Mouse (Mus musculus): ENCODE results near the gene Aim2. TPM values are rescaled to one million over a fixed set of nuclear protein-coding genes. Genes with fewer than 3 reads are reported as not detected.

The Aim2 gene
- polyA plus RNA-seq, 1 experiment from 2014 or later = 2.3 TPM

GRCm38 (mm10) chr1:173367356-173368046, 16.8 kb downstream of the Aim2 start, which contains the start of gene Cadm3:
Gene Cadm3, minus strand, starts transcription at chr1:173367695.
- peak within 1 kb of the TSS; percentile 81 for H3K4me2 ChIP-seq (ENCODE audit: low read length)
- peak within 1 kb of the TSS; percentile 87 for H3K27ac ChIP-seq (ENCODE audit: low read depth, low read length)
- ATAC-seq = peak; percentile 89
- under 1% methylated on average over 38 of the region's 46 CpGs for WGBS
- H3K9ac ChIP-seq (ENCODE audit: low read length) = peak within 1 kb of the TSS; percentile 93
- peaks cover 23% of the 10 kb centered on the region for H3K4me1 ChIP-seq (ENCODE audit: control insufficient read depth, insufficient read depth, low read length)
- H3K27me3 ChIP-seq (replicated peaks; ENCODE audit: control insufficient read depth, insufficient read depth, low read length) = no peaks in the 10 kb centered on the region
- DNase-seq (ENCODE audit: low spot score) = peak; percentile 91
- peak within 1 kb of the TSS; percentile 90 for H3K4me3 ChIP-seq (ENCODE audit: low read depth, low read length)
- H3K36me3 ChIP-seq (ENCODE audit: control insufficient read depth, insufficient read depth, low read length) = 0 out of 2 replicates have a peak, but pooled peaks cover 7% of the 10 kb centered on the region
- no peaks in the 10 kb centered on the region for H3K9me3 ChIP-seq (replicated peaks; ENCODE audit: control insufficient read depth, low read length)

GRCm38 (mm10) chr1:173369611-173370010, 18.9 kb downstream of the Aim2 start:
- ATAC-seq (no peak), DNase-seq (ENCODE audit: low spot score) (no peak)
- H3K27ac ChIP-seq (ENCODE audit: low read depth, low read length) = no peak overlapping the region
- no peak overlapping the region for H3K9ac ChIP-seq (ENCODE audit: low read length)
- no peak overlapping the region for H3K4me3 ChIP-seq (ENCODE audit: low read depth, low read length)
- 80% methylated on average over 2 of the region's 2 CpGs for WGBS
- H3K36me3 ChIP-seq (ENCODE audit: control insufficient read depth, insufficient read depth, low read length) = no peaks in the 10 kb centered on the region
- no peaks in the 10 kb centered on the region for H3K9me3 ChIP-seq (replicated peaks; ENCODE audit: control insufficient read depth, low read length)
- H3K27me3 ChIP-seq (replicated peaks; ENCODE audit: control insufficient read depth, insufficient read depth, low read length) = no peaks in the 10 kb centered on the region
- H3K4me2 ChIP-seq (ENCODE audit: low read length) = no peak overlapping the region
- peaks cover 19% of the 10 kb centered on the region for H3K4me1 ChIP-seq (ENCODE audit: control insufficient read depth, insufficient read depth, low read length)

- H3K9me3 ChIP-seq (replicated peaks; ENCODE audit: control insufficient read depth, low read length) = no peaks in the 10 kb centered on the region
- no peak overlapping the region for H3K4me3 ChIP-seq (ENCODE audit: low read depth, low read length)
- DNase-seq (ENCODE audit: low spot score) = no peak
- no peak overlapping the region for H3K27ac ChIP-seq (ENCODE audit: low read depth, low read length)
- H3K9ac ChIP-seq (ENCODE audit: low read length) = no peak overlapping the region
- H3K27me3 ChIP-seq (replicated peaks; ENCODE audit: control insufficient read depth, insufficient read depth, low read length) = no peaks in the 10 kb centered on the region
- H3K36me3 ChIP-seq (ENCODE audit: control insufficient read depth, insufficient read depth, low read length) = no peaks in the 10 kb centered on the region
- 67% methylated on average over 6 of the region's 6 CpGs for WGBS
- H3K4me2 ChIP-seq (ENCODE audit: low read length) = no peak overlapping the region
- H3K4me1 ChIP-seq (ENCODE audit: control insufficient read depth, insufficient read depth, low read length) = peaks cover 15% of the 10 kb centered on the region
- no peak for ATAC-seq
Measured at GRCm38 (mm10) chr1:173370456-173370855, 19.8 kb downstream of the Aim2 start.

GRCm38 (mm10) chr1:173371586-173371985, 20.9 kb downstream of the Aim2 start:
- Histone ChIP-seq H3K36me3 (ENCODE audit: control insufficient read depth, insufficient read depth, low read length) (no peaks in the 10 kb centered on the region), H3K4me1 (ENCODE audit: control insufficient read depth, insufficient read depth, low read length) (peaks cover 6% of the 10 kb centered on the region; the same call in 1 of the 2 replicates), H3K9ac (ENCODE audit: low read length) (no peak overlapping the region), H3K27me3 (replicated peaks; ENCODE audit: control insufficient read depth, insufficient read depth, low read length) (no peaks in the 10 kb centered on the region), H3K4me2 (ENCODE audit: low read length) (no peak overlapping the region), H3K27ac (ENCODE audit: low read depth, low read length) (no peak overlapping the region), H3K4me3 (ENCODE audit: low read depth, low read length) (no peak overlapping the region), H3K9me3 (replicated peaks; ENCODE audit: control insufficient read depth, low read length) (no peaks in the 10 kb centered on the region)
- 72% methylated on average over 6 of the region's 6 CpGs for WGBS
- ATAC-seq = no peak
- no peak for DNase-seq (ENCODE audit: low spot score)

- no peaks in the 10 kb centered on the region for H3K36me3 ChIP-seq (ENCODE audit: control insufficient read depth, insufficient read depth, low read length)
- H3K9me3 ChIP-seq (replicated peaks; ENCODE audit: control insufficient read depth, low read length) = no peaks in the 10 kb centered on the region
- H3K4me2 ChIP-seq (ENCODE audit: low read length) = no peak overlapping the region
- 88% methylated on average over 7 of the region's 7 CpGs for WGBS
- ATAC-seq = no peak
- no peak overlapping the region for H3K27ac ChIP-seq (ENCODE audit: low read depth, low read length)
- H3K27me3 ChIP-seq (replicated peaks; ENCODE audit: control insufficient read depth, insufficient read depth, low read length) = no peaks in the 10 kb centered on the region
- no peak for DNase-seq (ENCODE audit: low spot score)
- H3K9ac ChIP-seq (ENCODE audit: low read length) = no peak overlapping the region
- no peaks in the 10 kb centered on the region for H3K4me1 ChIP-seq (ENCODE audit: control insufficient read depth, insufficient read depth, low read length)
- no peak overlapping the region for H3K4me3 ChIP-seq (ENCODE audit: low read depth, low read length)
Measured at GRCm38 (mm10) chr1:173374020-173374419, 23.3 kb downstream of the Aim2 start.

GRCm38 (mm10) chr1:173377380-173378112, 26.9 kb downstream of the Aim2 start:
- Histone ChIP-seq H3K27me3 (replicated peaks; ENCODE audit: control insufficient read depth, insufficient read depth, low read length) (no peaks in the 10 kb centered on the region), H3K36me3 (ENCODE audit: control insufficient read depth, insufficient read depth, low read length) (no peaks in the 10 kb centered on the region), H3K4me3 (ENCODE audit: low read depth, low read length) (no peak overlapping the region), H3K4me2 (ENCODE audit: low read length) (no peak overlapping the region), H3K9me3 (replicated peaks; ENCODE audit: control insufficient read depth, low read length) (no peaks in the 10 kb centered on the region), H3K4me1 (ENCODE audit: control insufficient read depth, insufficient read depth, low read length) (no peaks in the 10 kb centered on the region), H3K9ac (ENCODE audit: low read length) (no peak overlapping the region), H3K27ac (ENCODE audit: low read depth, low read length) (no peak overlapping the region)
- 36% methylated on average over 13 of the region's 13 CpGs for WGBS
- ATAC-seq = peak; percentile 76
- peak; percentile 78 for DNase-seq (ENCODE audit: low spot score)

GRCm38 (mm10) chr1:173381436-173381835, 30.8 kb downstream of the Aim2 start:
- no peak overlapping the region for H3K4me2 ChIP-seq (ENCODE audit: low read length)
- no peak overlapping the region for H3K27ac ChIP-seq (ENCODE audit: low read depth, low read length)
- H3K9me3 ChIP-seq (replicated peaks; ENCODE audit: control insufficient read depth, low read length) = no peaks in the 10 kb centered on the region
- H3K4me3 ChIP-seq (ENCODE audit: low read depth, low read length) = no peak overlapping the region
- no peak overlapping the region for H3K9ac ChIP-seq (ENCODE audit: low read length)
- H3K4me1 ChIP-seq (ENCODE audit: control insufficient read depth, insufficient read depth, low read length) = no peaks in the 10 kb centered on the region
- DNase-seq (ENCODE audit: low spot score) = no peak
- no peak for ATAC-seq
- WGBS = 76% methylated on average over 6 of the region's 6 CpGs
- no peaks in the 10 kb centered on the region for H3K36me3 ChIP-seq (ENCODE audit: control insufficient read depth, insufficient read depth, low read length)
- no peaks in the 10 kb centered on the region for H3K27me3 ChIP-seq (replicated peaks; ENCODE audit: control insufficient read depth, insufficient read depth, low read length)

- 6% methylated on average over 3 of the region's 3 CpGs for WGBS
- H3K36me3 ChIP-seq (ENCODE audit: control insufficient read depth, insufficient read depth, low read length) = no peaks in the 10 kb centered on the region
- peak overlapping the region; percentile 29 for H3K4me3 ChIP-seq (ENCODE audit: low read depth, low read length)
- no peaks in the 10 kb centered on the region for H3K9me3 ChIP-seq (replicated peaks; ENCODE audit: control insufficient read depth, low read length)
- H3K27ac ChIP-seq (ENCODE audit: low read depth, low read length) = peak overlapping the region; percentile 85
- no peaks in the 10 kb centered on the region for H3K4me1 ChIP-seq (ENCODE audit: control insufficient read depth, insufficient read depth, low read length)
- no peaks in the 10 kb centered on the region for H3K27me3 ChIP-seq (replicated peaks; ENCODE audit: control insufficient read depth, insufficient read depth, low read length)
- peak; percentile 56; the same call in 1 of the 2 replicates for ATAC-seq
- peak overlapping the region; percentile 60 for H3K9ac ChIP-seq (ENCODE audit: low read length)
- peak overlapping the region; percentile 41 for H3K4me2 ChIP-seq (ENCODE audit: low read length)
- DNase-seq (ENCODE audit: low spot score) = no peak
Measured at GRCm38 (mm10) chr1:173389431-173389830, 38.8 kb downstream of the Aim2 start.

GRCm38 (mm10) chr1:173389901-173390401, 39.3 kb downstream of the Aim2 start:
- H3K4me1 ChIP-seq (ENCODE audit: control insufficient read depth, insufficient read depth, low read length) = no peaks in the 10 kb centered on the region
- ATAC-seq (peak; percentile 95), DNase-seq (ENCODE audit: low spot score) (peak; percentile 94)
- peak overlapping the region; percentile 60 for H3K9ac ChIP-seq (ENCODE audit: low read length)
- no peaks in the 10 kb centered on the region for H3K9me3 ChIP-seq (replicated peaks; ENCODE audit: control insufficient read depth, low read length)
- peak overlapping the region; percentile 41 for H3K4me2 ChIP-seq (ENCODE audit: low read length)
- H3K36me3 ChIP-seq (ENCODE audit: control insufficient read depth, insufficient read depth, low read length) = no peaks in the 10 kb centered on the region
- H3K27ac ChIP-seq (ENCODE audit: low read depth, low read length) = peak overlapping the region; percentile 85
- 3% methylated on average over 13 of the region's 13 CpGs for WGBS
- H3K27me3 ChIP-seq (replicated peaks; ENCODE audit: control insufficient read depth, insufficient read depth, low read length) = no peaks in the 10 kb centered on the region
- peak overlapping the region; percentile 29 for H3K4me3 ChIP-seq (ENCODE audit: low read depth, low read length)
